Mouse (Mus musculus) common myeloid progenitor, adult 5-6 weeks (primary cell): ENCODE data around the gene Olfr917. TPM values are rescaled to one million over a fixed set of nuclear protein-coding genes. Genes with fewer than 3 reads are reported as not detected.

Experiments used
- ATAC-seq: replicated peaks from 2 replicates; pipeline ENCODE4 v1.8.0; 2016; ENCODE audit warnings: low read depth, mild to moderate bottlenecking, moderate TSS enrichment, inconsistent platforms; ENCODE audit not compliant: poor library complexity, severe bottlenecking
- total RNA-seq: library from RNA; stranded (forward); fragments of 200-1000, 187-1606 nt; gene quantifications from 2 replicates; pipeline ENCODE4 v1.2.3, GENCODE M21; 2017

The Olfr917 gene
- total RNA-seq = not detected in 2 replicates

GRCm38 (mm10) chr9:38665742-38666141 lies at the start of gene Olfr917:
Olfr917 (minus strand) TSS chr9:38665842.
- no peak for ATAC-seq

- no peak for ATAC-seq
Measured at GRCm38 (mm10) chr9:38674501-38674900, 8.9 kb upstream of the Olfr917 start, which contains the start of gene Olfr918. Olfr918 (minus strand) TSS chr9:38674601.

GRCm38 (mm10) chr9:38672887-38673286 lies 7.2 kb upstream of the Olfr917 start:
- 0 out of 2 replicates have a peak, but pooled peaks have one; percentile 47 for ATAC-seq

GRCm38 (mm10) chr9:38659775-38660174 lies 5.9 kb downstream of the Olfr917 start, which contains the start of gene Olfr916:
Olfr916 (minus strand) TSS chr9:38659875.
- no peak for ATAC-seq

GRCm38 (mm10) chr9:38632406-38632805 lies 33.2 kb downstream of the Olfr917 start:
- ATAC-seq = no peak

Other genes starting within 250 kb of the Olfr917 start
- not detected in 2 replicates for gene Olfr901, start 236.4 kb downstream of the Olfr917 start, total RNA-seq
- gene Olfr902, start 218.2 kb downstream of the Olfr917 start, total RNA-seq = not detected in 2 replicates
- not detected in 2 replicates for gene Olfr904, start 202.7 kb downstream of the Olfr917 start, total RNA-seq
- gene Olfr905, start 194.7 kb downstream of the Olfr917 start, total RNA-seq = not detected in 2 replicates
- gene Olfr906, start 178.8 kb downstream of the Olfr917 start, total RNA-seq = not detected in 2 replicates
- gene Olfr907, start 170.0 kb downstream of the Olfr917 start, total RNA-seq = not detected in 2 replicates
- not detected in 2 replicates for gene Olfr911-ps1, start 144.3 kb downstream of the Olfr917 start, total RNA-seq
- gene Olfr910, start 128.0 kb downstream of the Olfr917 start, total RNA-seq = not detected in 2 replicates
- gene Olfr912, start 85.7 kb downstream of the Olfr917 start, total RNA-seq = not detected in 2 replicates
- gene Olfr913, start 73.1 kb downstream of the Olfr917 start, total RNA-seq = not detected in 2 replicates
- not detected in 2 replicates for gene Olfr914, start 60.7 kb downstream of the Olfr917 start, total RNA-seq
- gene Olfr916, start 6.0 kb downstream of the Olfr917 start, total RNA-seq = not detected in 2 replicates
- gene Olfr918, start 8.8 kb upstream of the Olfr917 start, total RNA-seq = not detected in 2 replicates
- gene Olfr919, start 37.8 kb upstream of the Olfr917 start, total RNA-seq = not detected in 2 replicates
- 34.5 and 37.0 TPM in 2 replicates for gene Vwa5a, start 52.4 kb upstream of the Olfr917 start, total RNA-seq
- gene Olfr920, start 86.5 kb upstream of the Olfr917 start, total RNA-seq = 0.05 and 0.78 TPM in 2 replicates
- not detected in 2 replicates for gene Olfr921, start 107.2 kb upstream of the Olfr917 start, total RNA-seq
- not detected in 2 replicates for gene Olfr922, start 148.8 kb upstream of the Olfr917 start, total RNA-seq
- gene Olfr923, start 160.7 kb upstream of the Olfr917 start, total RNA-seq = not detected in 2 replicates
- gene Olfr924, start 178.6 kb upstream of the Olfr917 start, total RNA-seq = not detected in 2 replicates
- not detected in 2 replicates for gene Olfr26, start 189.2 kb upstream of the Olfr917 start, total RNA-seq
- not detected in 2 replicates for gene Olfr926, start 211.3 kb upstream of the Olfr917 start, total RNA-seq